Mouse (Mus musculus) spleen, adult 2 months (tissue): ENCODE results near the gene Lpar5.

Experiments used
- CTCF ChIP-seq: fragments of 200-500 bp; IDR thresholded peaks from 2 replicates; pipeline ENCODE4 v1.5.1; 2011; ENCODE audit warnings: mild to moderate bottlenecking, inconsistent platforms; ENCODE audit not compliant: insufficient read depth, insufficient read length, insufficient replicate concordance; ENCODE audit errors: extremely low read depth
- POLR2A ChIP-seq: fragments of 200-500 bp; IDR thresholded peaks from 2 replicates; pipeline ENCODE4 v1.6.1; 2011; ENCODE audit warnings: low read depth, low read length, inconsistent platforms

DNA sequence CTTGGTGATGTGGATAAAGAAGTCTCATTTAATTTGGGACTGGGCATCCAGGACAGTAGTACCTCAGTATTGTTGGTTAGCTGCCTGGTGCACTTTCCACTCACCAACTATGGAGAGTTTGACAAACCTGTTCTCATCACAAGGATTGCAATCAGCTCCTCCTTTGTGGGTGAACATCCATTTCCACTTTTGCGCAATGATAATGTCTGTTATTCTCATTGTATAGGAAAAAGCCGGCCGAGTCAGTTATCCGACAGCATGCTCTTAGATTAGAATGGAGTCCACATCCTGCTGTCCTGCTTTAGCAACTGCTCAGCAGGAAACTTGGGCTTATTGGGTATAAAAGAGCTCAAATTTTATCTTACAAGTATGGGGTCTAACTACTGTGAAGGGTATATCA lies 29.1 kb upstream of the Lpar5 start:
- TF ChIP-seq POLR2A, result no peak
- no peak for TF ChIP-seq CTCF
